Mouse (Mus musculus) cerebral cortex, adult 2 months (tissue): ENCODE results near the gene Srgap3.

Experiments used
- WGBS: fragments of 180-500 bp; shearing (Covaris S2); methylation state at CpG from one replicate; pipeline ENCODE4 v1.1.7; 2018; 5-methylcytosine and 5-hydroxymethylcytosine counted together

Gene Srgap3

GRCm38 (mm10) chr6:112949220-112949619 lies 2.2 kb upstream of the Srgap3 start:
- 84% methylated on average over 2 of the region's 2 CpGs for WGBS

- 95% methylated on average over 2 of the region's 2 CpGs for WGBS
Measured at GRCm38 (mm10) chr6:112948416-112948815, 1.4 kb upstream of the Srgap3 start.

- 4% methylated on average over 12 of the region's 12 CpGs for WGBS
Measured at GRCm38 (mm10) chr6:112946021-112946811, 850 bp downstream of the Srgap3 start.

DNA sequence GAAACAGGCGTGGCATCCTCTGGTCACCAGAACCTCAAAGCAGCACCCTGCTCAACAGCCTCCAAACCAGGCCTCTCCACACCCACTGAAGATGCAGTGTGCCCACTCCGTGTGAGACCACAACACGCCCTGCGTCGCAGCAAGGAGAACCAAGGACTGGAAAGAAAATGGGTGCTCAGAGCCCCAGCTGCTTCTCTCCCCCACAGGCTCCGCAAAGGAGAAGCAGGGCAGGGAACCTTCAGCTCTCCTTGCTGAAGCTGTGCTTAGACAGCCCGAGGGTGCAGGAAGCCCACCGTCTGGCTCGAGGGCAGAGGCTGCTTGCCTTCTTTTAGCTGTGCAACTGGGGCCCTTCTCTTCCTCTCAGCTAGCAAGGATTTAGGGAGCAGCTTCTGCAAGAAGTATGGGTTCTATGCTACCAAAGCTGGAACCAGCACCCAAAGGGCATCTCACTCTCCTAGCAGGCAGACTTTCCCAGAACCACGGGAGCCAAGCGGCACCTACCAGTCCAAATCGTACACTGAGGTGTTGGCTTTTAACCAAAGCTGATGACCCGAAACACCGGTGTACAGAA lies 1.8 kb downstream of the Srgap3 start:
- WGBS: 8% methylated on average over 14 of the region's 14 CpGs

- 41% methylated on average over 9 of the region's 9 CpGs for WGBS
Measured at GRCm38 (mm10) chr6:112943596-112944245, 3.3 kb downstream of the Srgap3 start.

GRCm38 (mm10) chr6:112939281-112939680 lies 7.8 kb downstream of the Srgap3 start:
- 47% methylated on average over 9 of the region's 9 CpGs for WGBS

DNA sequence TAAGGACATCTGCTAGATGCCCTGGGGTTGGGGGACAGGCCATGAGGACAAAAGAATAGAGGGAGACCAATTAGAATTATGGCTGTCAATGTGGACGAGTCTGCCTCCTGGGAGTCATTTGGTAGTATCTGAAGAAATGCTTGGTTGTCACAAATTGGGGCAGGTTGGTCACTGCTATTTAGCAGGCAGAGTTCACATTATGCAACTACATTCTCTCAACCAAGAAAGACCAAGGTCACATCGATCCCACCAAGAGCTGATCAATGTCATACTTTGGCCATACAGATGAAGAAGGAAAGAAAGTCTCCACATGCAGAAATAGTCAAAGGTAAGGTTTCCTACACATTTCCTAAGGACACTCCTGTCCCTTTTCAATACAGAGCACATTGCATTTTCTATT lies 9.3 kb downstream of the Srgap3 start:
- 83% methylated on average over 2 of the region's 2 CpGs for WGBS

DNA sequence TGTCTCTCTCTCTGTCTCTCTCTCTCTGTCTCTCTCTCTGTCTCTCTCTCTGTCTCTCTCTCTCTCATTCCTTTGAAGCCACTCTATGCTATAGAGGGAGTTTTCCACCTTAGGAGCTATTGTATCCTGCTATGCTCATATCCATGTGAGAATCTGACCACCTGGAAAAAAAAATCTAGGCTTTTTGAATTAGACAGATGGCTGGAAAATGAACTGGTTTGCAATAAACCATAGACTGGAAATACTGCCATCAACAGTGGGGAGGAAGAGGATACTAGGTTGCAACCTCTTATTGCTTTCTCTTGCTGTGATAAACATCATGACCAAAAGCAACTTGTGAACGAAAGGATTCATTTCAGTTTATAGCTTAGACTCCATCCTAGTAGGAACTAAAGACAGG lies 12.6 kb downstream of the Srgap3 start:
- WGBS: 56% methylated on average over 1 of the region's 1 CpGs

DNA sequence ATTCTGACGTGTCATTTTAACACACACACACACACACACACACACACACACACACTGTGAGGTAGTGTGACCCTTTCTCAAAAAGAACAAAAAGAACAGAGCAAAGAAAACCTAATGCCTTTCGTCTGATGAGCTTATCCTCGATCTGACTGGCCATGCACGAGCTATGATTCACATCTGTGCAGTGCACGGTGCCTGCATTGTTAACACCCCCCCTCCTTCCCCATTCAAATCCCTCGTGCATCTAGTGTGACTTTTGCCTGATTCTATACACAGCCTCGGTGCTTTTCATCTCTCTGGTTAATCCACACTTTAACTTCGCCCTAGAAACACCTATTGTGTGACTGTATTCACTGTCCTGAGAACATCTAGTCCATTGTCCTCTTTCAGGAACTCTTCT lies 14.5 kb downstream of the Srgap3 start:
- 40% methylated on average over 8 of the region's 8 CpGs for WGBS

GRCm38 (mm10) chr6:112930011-112930451 lies 17.0 kb downstream of the Srgap3 start:
- 20% methylated on average over 5 of the region's 5 CpGs for WGBS

DNA sequence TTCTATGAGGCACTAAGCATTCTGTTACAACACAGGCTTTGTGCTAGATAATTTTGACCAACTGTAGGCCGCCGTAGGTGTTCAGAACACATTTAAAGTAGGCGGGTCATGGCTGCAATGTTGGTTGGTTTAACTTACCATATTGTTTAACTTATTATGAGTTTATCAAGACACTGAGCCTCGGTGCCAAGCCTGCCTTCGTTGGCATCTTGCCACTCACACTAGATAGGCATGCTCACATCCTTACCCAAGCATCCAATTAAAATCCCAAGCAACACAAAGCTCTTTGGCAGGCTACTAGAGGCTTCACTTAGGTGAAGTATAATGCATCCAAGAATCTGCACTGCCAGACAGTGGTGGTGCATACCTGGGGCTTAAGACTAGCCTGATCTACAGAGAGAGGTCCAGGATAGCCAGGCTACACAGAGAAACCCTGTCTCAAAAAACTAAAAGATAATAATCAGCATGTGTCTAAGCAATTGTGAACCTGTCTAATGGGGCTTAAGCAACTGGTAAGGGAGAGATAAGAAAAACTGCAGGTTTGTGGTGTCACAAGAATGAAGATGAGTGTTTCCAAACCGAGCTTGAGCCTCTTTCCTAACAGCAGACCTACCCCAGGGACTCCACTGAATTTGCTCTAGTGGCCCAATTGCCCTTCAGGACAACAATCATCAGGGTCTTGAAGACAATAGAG lies 17.6 kb downstream of the Srgap3 start:
- 50% methylated on average over 6 of the region's 6 CpGs for WGBS

DNA sequence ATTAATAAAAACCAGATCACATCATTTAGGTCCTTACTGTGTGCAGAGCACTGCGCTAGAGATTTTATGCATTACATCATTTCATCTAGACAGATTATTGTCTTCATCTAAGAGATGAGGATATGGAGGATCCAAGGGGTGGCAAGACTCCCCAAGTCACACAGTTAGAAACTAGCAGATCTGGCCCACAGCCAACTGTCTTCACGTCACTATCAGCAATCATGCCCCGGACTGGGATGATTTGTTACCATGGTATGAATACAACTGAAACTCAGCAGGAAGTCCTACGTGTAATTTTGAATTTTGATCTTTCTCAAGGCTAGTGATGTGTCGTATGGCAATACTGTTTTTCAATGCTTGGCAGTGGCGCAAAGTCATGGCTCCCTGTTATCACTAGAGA lies 18.2 kb downstream of the Srgap3 start:
- 56% methylated on average over 6 of the region's 6 CpGs for WGBS

DNA sequence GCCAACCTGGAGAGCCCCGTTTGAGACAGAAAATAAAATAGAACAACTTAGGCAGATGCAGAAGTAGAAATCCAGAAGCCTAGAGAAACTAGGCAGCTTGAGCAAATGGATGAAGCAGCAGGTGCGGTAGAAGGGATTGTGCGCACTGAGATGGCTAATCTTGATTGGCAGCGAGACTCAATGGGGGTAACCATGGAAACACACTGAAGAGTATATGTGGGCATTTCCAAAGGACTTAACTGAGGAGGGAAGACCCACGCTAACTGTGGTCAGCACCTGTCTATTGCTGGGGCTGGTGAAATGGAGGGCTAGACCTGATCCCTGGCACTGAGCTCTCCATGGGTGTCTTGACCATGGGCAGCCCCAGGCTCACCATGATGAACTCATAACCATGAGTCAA lies 19.7 kb downstream of the Srgap3 start:
- 51% methylated on average over 5 of the region's 5 CpGs for WGBS

GRCm38 (mm10) chr6:112926011-112926410 lies 21.1 kb downstream of the Srgap3 start:
- WGBS: 31% methylated on average over 5 of the region's 5 CpGs

DNA sequence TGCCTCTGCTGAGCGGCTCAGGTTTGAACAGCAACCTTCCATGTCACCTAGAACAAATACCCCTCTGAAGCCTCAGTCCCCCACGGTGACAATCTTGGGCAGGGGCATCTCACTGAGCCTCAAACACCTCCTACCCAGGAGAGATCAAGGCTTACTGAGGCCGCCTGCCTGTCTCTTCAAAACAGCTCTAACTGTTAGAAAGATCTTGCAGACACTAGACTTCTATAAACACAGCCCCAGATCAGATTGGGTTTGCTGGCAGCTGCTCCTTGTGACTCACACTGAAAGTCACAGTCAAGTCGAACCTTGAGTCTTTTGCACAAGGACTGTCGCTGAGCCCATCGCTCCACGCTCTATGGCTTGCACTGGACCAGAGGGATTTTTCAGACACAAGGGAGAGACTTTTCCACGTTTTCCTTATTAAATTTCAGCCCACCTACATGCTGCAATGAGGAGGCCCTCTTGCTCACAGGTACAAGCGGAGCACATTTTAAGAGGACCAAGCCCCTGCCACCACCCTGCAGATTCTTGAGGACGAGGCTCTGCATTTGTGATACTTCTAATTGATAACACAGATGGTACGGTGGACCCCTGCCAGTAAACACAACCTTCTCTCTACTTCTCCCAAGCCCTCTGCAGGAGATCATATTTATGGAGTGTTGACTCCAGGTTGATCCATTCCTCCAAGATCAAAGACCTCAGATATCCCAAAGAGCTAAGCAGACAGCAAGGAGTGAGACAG lies 21.7 kb downstream of the Srgap3 start:
- 26% methylated on average over 11 of the region's 11 CpGs for WGBS

- 27% methylated on average over 13 of the region's 13 CpGs for WGBS
Measured at GRCm38 (mm10) chr6:112924606-112925141, 22.4 kb downstream of the Srgap3 start.

- WGBS: 69% methylated on average over 8 of the region's 8 CpGs
Measured at GRCm38 (mm10) chr6:112920619-112921195, 26.4 kb downstream of the Srgap3 start.

DNA sequence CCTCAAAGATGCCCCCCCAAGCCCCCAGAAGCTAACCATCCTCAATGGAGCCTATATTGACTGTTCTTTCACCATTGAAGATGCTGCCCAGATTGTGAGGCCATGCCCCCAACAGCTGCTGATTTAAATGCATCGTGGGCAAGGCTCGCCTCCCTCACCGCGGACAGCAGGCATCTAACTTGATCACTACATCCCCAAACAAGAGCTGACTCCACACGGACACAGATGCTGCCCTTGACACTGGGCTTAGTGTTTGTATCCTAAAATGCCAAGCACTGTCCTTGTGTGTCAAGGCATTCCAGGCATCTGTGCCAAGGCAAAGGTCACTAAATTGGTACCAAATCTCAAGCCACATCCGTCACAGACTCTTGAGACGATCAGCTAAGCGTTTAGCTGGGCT lies 29.3 kb downstream of the Srgap3 start:
- 62% methylated on average over 8 of the region's 8 CpGs for WGBS

DNA sequence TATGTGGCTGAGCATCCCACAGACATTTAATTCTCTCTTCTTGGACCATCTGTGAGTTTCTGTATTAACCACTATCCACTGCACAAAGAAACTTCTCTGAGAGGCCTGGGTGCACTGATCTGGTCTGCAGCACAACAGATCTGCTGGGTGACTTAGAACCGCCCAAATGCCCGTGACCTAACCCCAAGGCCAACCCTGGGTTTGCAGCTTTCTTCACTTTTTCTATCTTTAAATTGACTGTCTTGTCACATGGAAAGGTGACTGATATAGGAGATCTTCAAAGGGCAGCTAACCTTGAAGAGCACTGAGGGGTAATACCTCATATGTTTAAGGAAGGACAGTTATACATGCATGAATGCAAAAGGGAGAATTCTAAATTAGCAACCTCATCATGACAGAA lies 30.8 kb downstream of the Srgap3 start:
- WGBS: 92% methylated on average over 2 of the region's 2 CpGs

DNA sequence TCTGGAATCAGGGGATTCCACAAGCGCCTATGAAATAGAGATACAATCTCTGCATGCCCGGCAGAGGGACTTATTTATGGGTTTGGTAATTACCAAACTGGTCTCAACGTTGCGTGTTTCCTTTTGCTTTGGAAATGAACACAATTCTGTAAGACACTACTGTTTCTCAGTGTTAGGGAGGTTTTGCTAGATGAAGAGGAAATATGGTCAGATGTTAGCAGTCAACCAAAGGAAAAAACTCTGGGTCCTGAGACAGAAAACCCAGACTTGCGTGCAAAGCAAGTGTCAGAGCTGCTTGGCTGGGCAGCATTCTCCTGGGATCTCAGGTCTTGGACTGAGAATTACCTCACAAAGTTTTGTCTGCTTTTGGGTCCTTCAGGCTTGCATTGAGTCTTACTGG lies 34.5 kb downstream of the Srgap3 start:
- WGBS: 73% methylated on average over 5 of the region's 5 CpGs

- 67% methylated on average over 2 of the region's 2 CpGs for WGBS
Measured at GRCm38 (mm10) chr6:112909711-112910110, 37.4 kb downstream of the Srgap3 start.
